Mouse (Mus musculus): Measurements from ENCODE around the gene Cox6b2. TPM values are rescaled to one million over a fixed set of nuclear protein-coding genes. Genes with fewer than 3 reads are reported as not detected.
"Not testable (repeated sequence)": the region's sequence is repeated elsewhere in the genome, so short reads cannot be mapped to it uniquely, and the experiment has no call there.

Cox6b2 gene
- 41.9 and 44.4 TPM in 2 replicates for polyA plus RNA-seq (2012; rRNA removed)

- Histone ChIP-seq H3K4me1 (ENCODE audit: control insufficient read depth, insufficient read depth, low read length) (peaks cover 3% of the 10 kb centered on the region; the same call in 1 of the 2 replicates), H3K27me3 (ENCODE audit: control insufficient read depth, insufficient read depth, low read length) (no peaks in the 10 kb centered on the region), H3K27ac (ENCODE audit: insufficient read depth, low read length) (no peak within 1 kb of the TSS), H3K4me3 (replicated peaks; ENCODE audit: insufficient read depth, low read depth, low read length) (no peak within 1 kb of the TSS)
- DNase-seq, result peak; percentile 22 to 32
- TF ChIP-seq POLR2A (IDR thresholded peaks at IDR 0.05; ENCODE audit: borderline replicate concordance, insufficient read depth, low read length) (no peak), CTCF (IDR thresholded peaks at IDR 0.05; ENCODE audit: borderline replicate concordance, insufficient read depth, low read depth, low read length) (no peak)
- WGBS, result 8% methylated on average over 24 of the region's 24 CpGs
These were observed at the start of gene Cox6b2 for GRCm38 (mm10) chr7:4752821-4753570. TSS of gene Cox6b2 (minus strand) at chr7:4753094.

- Histone ChIP-seq H3K27me3 (ENCODE audit: control insufficient read depth, insufficient read depth, low read length) (no peaks in the 10 kb centered on the region), H3K27ac (ENCODE audit: insufficient read depth, low read length) (no peak overlapping the region), H3K4me1 (ENCODE audit: control insufficient read depth, insufficient read depth, low read length) (no peaks in the 10 kb centered on the region), H3K4me3 (replicated peaks; ENCODE audit: insufficient read depth, low read depth, low read length) (no peak overlapping the region)
- DNase-seq, result no peak
- TF ChIP-seq POLR2A (IDR thresholded peaks at IDR 0.05; ENCODE audit: borderline replicate concordance, insufficient read depth, low read length), result no peak
- no peak for TF ChIP-seq CTCF (IDR thresholded peaks at IDR 0.05; ENCODE audit: borderline replicate concordance, insufficient read depth, low read depth, low read length)
These were observed 49.4 kb upstream of the Cox6b2 start for GRCm38 (mm10) chr7:4802247-4802646.

- no peak overlapping the region for H3K4me3 ChIP-seq (replicated peaks; ENCODE audit: insufficient read depth, low read depth, low read length)
- H3K4me1 ChIP-seq (ENCODE audit: control insufficient read depth, insufficient read depth, low read length), result no peaks in the 10 kb centered on the region
- no peak overlapping the region for H3K27ac ChIP-seq (ENCODE audit: insufficient read depth, low read length)
- TF ChIP-seq POLR2A (IDR thresholded peaks at IDR 0.05; ENCODE audit: borderline replicate concordance, insufficient read depth, low read length) (no peak), CTCF (IDR thresholded peaks at IDR 0.05; ENCODE audit: borderline replicate concordance, insufficient read depth, low read depth, low read length) (peak; percentile 59; the same call in 1 of the 2 replicates)
- H3K27me3 ChIP-seq (ENCODE audit: control insufficient read depth, insufficient read depth, low read length), result no peaks in the 10 kb centered on the region
- peak; percentile 39 to 63 for DNase-seq
- WGBS, result 51% methylated on average over 7 of the region's 7 CpGs
These were observed 43.0 kb upstream of the Cox6b2 start for GRCm38 (mm10) chr7:4795767-4796433.

- Histone ChIP-seq H3K27me3 (ENCODE audit: control insufficient read depth, insufficient read depth, low read length) (no peaks in the 10 kb centered on the region), H3K4me1 (ENCODE audit: control insufficient read depth, insufficient read depth, low read length) (no peaks in the 10 kb centered on the region), H3K27ac (ENCODE audit: insufficient read depth, low read length) (no peak overlapping the region), H3K4me3 (replicated peaks; ENCODE audit: insufficient read depth, low read depth, low read length) (no peak overlapping the region)
- WGBS, result 85% methylated on average over 3 of the region's 3 CpGs
- no peak for DNase-seq
- TF ChIP-seq POLR2A (IDR thresholded peaks at IDR 0.05; ENCODE audit: borderline replicate concordance, insufficient read depth, low read length), result no peak
- no peak for TF ChIP-seq CTCF (IDR thresholded peaks at IDR 0.05; ENCODE audit: borderline replicate concordance, insufficient read depth, low read depth, low read length)
These were observed 41.8 kb upstream of the Cox6b2 start for GRCm38 (mm10) chr7:4794631-4795168.

- WGBS, result 38% methylated on average over 4 of the region's 4 CpGs
- H3K4me3 ChIP-seq (replicated peaks; ENCODE audit: insufficient read depth, low read depth, low read length), result peak overlapping the region; percentile 99
- no peaks in the 10 kb centered on the region for H3K4me1 ChIP-seq (ENCODE audit: control insufficient read depth, insufficient read depth, low read length)
- no peak for DNase-seq
- no peaks in the 10 kb centered on the region for H3K27me3 ChIP-seq (ENCODE audit: control insufficient read depth, insufficient read depth, low read length)
- TF ChIP-seq POLR2A (IDR thresholded peaks at IDR 0.05; ENCODE audit: borderline replicate concordance, insufficient read depth, low read length) (no peak), CTCF (IDR thresholded peaks at IDR 0.05; ENCODE audit: borderline replicate concordance, insufficient read depth, low read depth, low read length) (no peak)
- H3K27ac ChIP-seq (ENCODE audit: insufficient read depth, low read length), result no peak overlapping the region
These were observed 40.8 kb upstream of the Cox6b2 start for GRCm38 (mm10) chr7:4793674-4794073.

- under 1% methylated on average over 31 of the region's 31 CpGs for WGBS
- Histone ChIP-seq H3K27ac (ENCODE audit: insufficient read depth, low read length) (peak overlapping the region; percentile 62; the same call in 1 of the 2 replicates), H3K4me3 (replicated peaks; ENCODE audit: insufficient read depth, low read depth, low read length) (peak overlapping the region; percentile 99)
- not testable (repeated sequence) for H3K4me1 ChIP-seq (ENCODE audit: control insufficient read depth, insufficient read depth, low read length); H3K27me3 ChIP-seq (ENCODE audit: control insufficient read depth, insufficient read depth, low read length); DNase-seq
These were observed 40.4 kb upstream of the Cox6b2 start for GRCm38 (mm10) chr7:4793248-4793647.

- Histone ChIP-seq H3K4me1 (ENCODE audit: control insufficient read depth, insufficient read depth, low read length) (peaks cover 3% of the 10 kb centered on the region; the same call in 1 of the 2 replicates), H3K27me3 (ENCODE audit: control insufficient read depth, insufficient read depth, low read length) (no peaks in the 10 kb centered on the region), H3K4me3 (replicated peaks; ENCODE audit: insufficient read depth, low read depth, low read length) (peak within 1 kb of the TSS; percentile 99), H3K27ac (ENCODE audit: insufficient read depth, low read length) (peak within 1 kb of the TSS; percentile 62; the same call in 1 of the 2 replicates)
- under 1% methylated on average over 54 of the region's 54 CpGs for WGBS
- TF ChIP-seq POLR2A (IDR thresholded peaks at IDR 0.05; ENCODE audit: borderline replicate concordance, insufficient read depth, low read length), result peak; percentile 93
- no peak for TF ChIP-seq CTCF (IDR thresholded peaks at IDR 0.05; ENCODE audit: borderline replicate concordance, insufficient read depth, low read depth, low read length)
- DNase-seq, result peak; percentile 95 to 96
These were observed 39.7 kb upstream of the Cox6b2 start, which contains the start of gene Rpl28 for GRCm38 (mm10) chr7:4792278-4793212. TSS of gene Rpl28 (plus strand) at chr7:4792874.

Measured in cerebellum, adult 2 months (tissue).